ENCODE assay signal across 15 mouse cellular contexts in genomic region chr9:51422553-51422952, GRCm38 (mm10).
"Had no signal": no experiment of that assay in that cellular context is flagged by ENCODE, and none has a peak within 500 bp of the region (broad histone marks: within the 10 kb centered on the region; RNA-seq: fewer than 3 reads in every experiment).

No protein-coding gene starts in this region.

- H3K4me1 ChIP-seq: kidney, embryonic 15.5 days; liver, embryonic 13.5 days; lung, embryonic 15.5 days; midbrain, embryonic 13.5 days; neural tube, embryonic 13.5 days had no signal

- DNase-seq: kidney, adult 2 months; kidney, postnatal 14 days; liver; liver, embryonic 13.5 days; liver, postnatal 0 days; retina, postnatal 1 day; thymus, adult 18-20 months; thymus, postnatal 14 days had no signal

- H3K4me3 ChIP-seq: kidney, embryonic 15.5 days; liver, embryonic 13.5 days; lung, embryonic 15.5 days; midbrain, embryonic 13.5 days; myocyte; neural tube, embryonic 13.5 days had no signal

- H3K9ac ChIP-seq: kidney, embryonic 15.5 days; liver, embryonic 13.5 days; liver, postnatal 0 days; lung, embryonic 15.5 days; midbrain, embryonic 13.5 days; neural tube, embryonic 13.5 days had no signal

- H3K27me3 ChIP-seq: kidney, embryonic 15.5 days; liver, embryonic 13.5 days; lung, embryonic 15.5 days; midbrain, embryonic 13.5 days; neural tube, embryonic 13.5 days had no signal

- H3K4me2 ChIP-seq: kidney, embryonic 15.5 days; liver, embryonic 13.5 days; lung, embryonic 15.5 days; midbrain, embryonic 13.5 days; neural tube, embryonic 13.5 days had no signal

- H3K27ac ChIP-seq: kidney, embryonic 15.5 days; liver, embryonic 13.5 days; lung, embryonic 15.5 days; midbrain, embryonic 13.5 days; neural tube, embryonic 13.5 days; stomach, postnatal 0 days had no signal

- H3K9me3 ChIP-seq: kidney, embryonic 15.5 days; liver, embryonic 13.5 days; lung, embryonic 15.5 days; midbrain, embryonic 13.5 days; neural tube, embryonic 13.5 days had no signal

- ATAC-seq: intestine, embryonic 16.5 days; liver, postnatal 0 days; midbrain, embryonic 13.5 days had no signal

- H3K36me3 ChIP-seq: kidney, embryonic 15.5 days; liver, embryonic 13.5 days; lung, embryonic 15.5 days; midbrain, embryonic 13.5 days; neural tube, embryonic 13.5 days had no signal
